Mouse (Mus musculus) CD4-positive, CD25-positive, alpha-beta regulatory T cell, adult 4 months (primary cell): ENCODE measurements around the gene Best1. TPM values are rescaled to one million over a fixed set of nuclear protein-coding genes. Genes with fewer than 3 reads are reported as not detected.

ENCODE experiments used
- ATAC-seq: one replicate; pipeline ENCODE4 v1.8.0; 2017
- polyA plus RNA-seq, 2 experiments: library from polyadenylated mRNA; unstranded; fragments of 100-300 nt; shearing (Covaris generic); gene quantifications; one replicate each; pipeline ENCODE4 v1.2.1; 2017

Gene Best1
- polyA plus RNA-seq, 2 experiments from 2014 or later: 0.29 to 0.31 TPM

DNA sequence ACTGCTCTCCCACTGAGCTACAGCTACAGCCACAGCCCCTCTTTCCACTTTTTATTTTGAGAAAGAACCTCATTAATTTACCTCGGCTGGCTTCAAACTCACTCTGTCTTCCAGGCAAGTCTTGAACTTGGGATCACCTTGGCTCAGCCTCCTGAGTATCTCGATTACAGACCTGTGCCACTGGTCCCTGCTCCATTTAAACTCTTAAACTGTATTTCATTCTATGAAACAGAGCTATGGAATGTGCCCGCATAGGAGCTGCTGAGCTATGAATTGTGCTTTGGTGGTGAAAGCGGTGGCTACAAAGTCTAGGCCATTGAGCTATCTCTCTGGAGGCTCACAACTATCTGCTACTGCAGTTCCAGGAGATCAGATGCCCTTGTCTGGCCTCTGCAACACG is 43.5 kb downstream of the Best1 start:
- no peak for ATAC-seq

DNA sequence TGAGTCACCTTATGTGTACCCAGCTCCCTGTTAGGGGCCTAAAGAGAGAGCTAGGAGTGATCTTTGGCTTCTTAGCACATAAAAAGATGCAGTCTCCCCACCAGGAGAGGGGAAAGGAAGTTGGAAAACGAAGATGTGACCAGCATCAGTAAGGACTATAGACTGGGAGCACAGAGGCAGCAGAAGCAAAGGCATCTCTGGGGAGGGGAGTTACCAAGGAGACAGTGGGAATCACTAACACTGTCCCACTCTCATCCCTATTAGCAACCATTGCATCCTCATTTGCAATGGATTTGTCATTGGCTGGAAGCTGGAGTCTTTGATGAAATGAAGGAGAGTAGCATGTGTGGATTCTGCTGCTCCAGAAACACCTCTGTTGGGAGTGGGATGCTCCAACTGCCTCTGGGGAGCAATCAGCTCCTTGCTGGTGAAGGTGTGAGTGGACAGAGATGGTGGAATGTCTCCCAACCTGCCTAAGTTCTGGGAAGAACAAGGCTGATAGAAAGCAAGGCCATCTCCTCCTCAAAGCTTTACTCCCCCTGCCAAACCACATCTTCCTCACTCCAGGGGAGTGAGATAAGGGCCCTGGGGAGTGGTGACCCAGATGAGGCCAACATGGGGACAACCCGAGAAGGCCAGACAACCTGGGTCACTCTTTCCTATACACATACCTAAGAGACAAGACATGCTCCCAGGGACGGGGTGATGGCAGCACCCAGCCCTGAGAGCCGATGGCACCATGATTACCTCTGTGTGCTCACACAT is 44.6 kb downstream of the Best1 start:
- ATAC-seq: no peak

DNA sequence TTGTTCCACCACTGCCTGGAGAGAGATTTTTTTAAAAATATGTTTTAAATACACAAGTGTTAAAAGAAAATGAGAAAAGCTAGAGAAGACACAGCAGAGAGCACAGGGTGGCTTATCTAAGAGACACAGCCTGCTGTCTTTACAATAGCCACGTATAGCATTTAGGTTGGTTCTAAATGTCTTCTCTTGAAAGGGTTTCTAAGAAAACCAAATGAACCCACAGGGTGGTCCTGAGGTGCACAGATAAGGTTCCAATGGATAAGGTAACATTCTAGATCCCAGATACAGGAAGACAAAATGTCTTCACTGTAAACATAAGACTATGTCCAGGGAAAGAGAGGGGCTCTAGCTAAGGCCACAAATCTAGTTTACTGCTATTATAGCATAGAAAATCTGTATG is 46.0 kb downstream of the Best1 start:
- no peak for ATAC-seq

DNA sequence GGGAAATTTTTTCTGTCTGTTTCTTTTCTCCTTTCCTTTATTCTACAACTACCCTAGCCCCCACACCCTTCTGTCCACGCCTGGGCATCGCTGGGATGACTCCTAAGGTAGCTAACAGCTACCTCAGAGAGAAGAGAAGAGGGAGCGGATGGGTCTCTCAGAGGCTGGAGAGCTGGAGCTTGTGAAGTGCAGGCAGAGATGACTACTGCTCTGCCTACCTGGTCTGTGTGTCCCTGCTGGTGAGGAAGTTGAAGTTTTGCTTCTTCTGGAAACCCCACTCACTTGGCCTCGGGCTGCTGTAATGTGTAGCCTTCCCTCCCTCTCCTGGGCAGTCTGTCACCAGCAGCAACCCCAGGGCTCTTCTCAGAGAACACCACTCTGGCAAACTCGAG is 46.6 kb downstream of the Best1 start:
- ATAC-seq: no peak

DNA sequence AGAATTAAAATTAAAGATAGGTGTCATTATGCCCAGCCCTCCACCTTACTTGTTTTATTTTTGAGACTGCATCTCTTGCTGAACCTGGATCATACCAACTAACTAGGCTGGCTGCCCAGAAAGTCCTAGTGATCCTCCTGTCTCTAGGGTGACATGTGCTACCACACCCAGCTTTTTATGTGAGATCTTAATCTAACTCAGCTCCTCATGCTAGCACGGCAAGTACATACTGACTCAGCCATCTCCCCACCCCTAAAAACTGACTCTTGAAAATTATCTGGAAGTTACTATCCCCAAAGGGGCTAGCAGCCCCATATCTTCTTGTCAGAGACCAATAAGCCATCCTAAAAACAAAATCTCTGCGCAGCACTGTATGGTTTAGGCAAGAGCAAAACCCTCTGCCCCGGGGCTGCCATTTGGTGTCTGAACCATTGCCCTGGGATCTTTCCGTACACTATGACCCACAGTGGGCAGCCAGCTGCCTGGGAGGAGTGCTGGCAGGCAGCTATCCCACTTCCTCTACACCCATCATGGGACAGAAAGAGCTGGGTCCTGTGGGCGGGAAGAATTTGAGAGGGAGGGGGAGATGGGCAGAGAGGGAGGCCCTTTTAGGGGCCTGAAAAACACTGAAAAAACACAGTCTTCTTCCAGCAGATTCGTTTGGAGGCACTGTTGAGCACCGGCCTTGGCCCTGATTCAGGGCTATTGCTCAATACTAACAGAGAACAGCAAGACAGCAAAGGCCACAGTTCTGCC is 47.2 kb downstream of the Best1 start:
- ATAC-seq: no peak

DNA sequence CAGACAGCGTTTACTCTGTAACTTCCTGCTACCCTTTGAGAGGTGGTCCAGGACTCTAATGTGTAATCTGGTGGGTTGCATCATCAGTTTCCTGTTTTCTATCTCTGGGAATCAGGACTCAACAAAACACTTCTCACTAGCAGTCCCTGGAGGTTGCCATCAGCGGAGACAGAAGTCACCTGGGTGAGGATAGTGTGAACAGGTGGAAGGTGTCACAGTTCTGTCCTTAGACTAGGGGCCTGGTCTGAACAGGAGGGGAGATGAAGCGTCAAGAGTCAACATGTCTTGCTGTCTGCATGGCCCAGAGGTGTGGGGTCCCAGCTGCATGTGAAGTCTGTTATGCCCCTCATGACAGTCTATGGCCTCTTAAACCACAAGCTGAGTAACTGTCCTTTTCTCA is 48.5 kb downstream of the Best1 start:
- no peak for ATAC-seq

DNA sequence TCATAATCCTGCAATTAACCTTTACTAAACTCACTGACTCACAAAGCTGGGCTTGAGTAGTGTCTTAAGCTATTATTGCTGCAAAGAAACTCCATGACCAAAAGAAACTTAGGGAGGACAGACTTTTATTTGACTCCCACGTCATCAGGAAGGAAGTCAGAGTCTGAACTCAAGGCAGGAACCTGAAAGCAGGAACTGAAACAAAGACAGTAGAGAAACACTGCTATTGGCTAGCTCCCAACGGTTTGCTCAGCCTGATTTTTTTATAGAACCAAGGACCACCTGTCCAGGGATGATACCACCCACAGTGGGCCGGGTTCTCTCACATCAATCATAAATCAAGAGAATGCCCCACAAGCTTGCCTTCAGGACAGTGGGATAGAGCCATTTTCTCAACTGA is 49.0 kb downstream of the Best1 start:
- ATAC-seq: no peak

DNA sequence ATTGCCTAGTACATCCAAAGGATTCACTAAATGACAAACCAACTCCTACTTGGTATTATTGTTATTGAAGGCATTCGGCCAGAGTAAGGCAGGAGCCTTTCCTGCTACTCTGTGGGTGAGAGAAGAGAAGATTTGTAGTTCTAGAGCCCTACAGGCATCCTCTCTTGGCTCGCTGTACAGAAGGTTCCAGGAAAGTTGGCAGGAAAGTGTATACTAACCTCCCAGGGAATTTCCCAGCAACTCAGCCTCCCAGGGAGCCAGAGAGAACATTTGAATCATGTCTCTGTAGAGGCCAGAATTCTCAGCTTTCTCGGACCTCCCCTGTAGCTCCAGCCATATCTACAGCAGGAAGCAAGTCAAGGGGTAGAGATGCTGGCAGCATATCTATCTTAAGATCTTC is 54.4 kb downstream of the Best1 start:
- no peak for ATAC-seq

DNA sequence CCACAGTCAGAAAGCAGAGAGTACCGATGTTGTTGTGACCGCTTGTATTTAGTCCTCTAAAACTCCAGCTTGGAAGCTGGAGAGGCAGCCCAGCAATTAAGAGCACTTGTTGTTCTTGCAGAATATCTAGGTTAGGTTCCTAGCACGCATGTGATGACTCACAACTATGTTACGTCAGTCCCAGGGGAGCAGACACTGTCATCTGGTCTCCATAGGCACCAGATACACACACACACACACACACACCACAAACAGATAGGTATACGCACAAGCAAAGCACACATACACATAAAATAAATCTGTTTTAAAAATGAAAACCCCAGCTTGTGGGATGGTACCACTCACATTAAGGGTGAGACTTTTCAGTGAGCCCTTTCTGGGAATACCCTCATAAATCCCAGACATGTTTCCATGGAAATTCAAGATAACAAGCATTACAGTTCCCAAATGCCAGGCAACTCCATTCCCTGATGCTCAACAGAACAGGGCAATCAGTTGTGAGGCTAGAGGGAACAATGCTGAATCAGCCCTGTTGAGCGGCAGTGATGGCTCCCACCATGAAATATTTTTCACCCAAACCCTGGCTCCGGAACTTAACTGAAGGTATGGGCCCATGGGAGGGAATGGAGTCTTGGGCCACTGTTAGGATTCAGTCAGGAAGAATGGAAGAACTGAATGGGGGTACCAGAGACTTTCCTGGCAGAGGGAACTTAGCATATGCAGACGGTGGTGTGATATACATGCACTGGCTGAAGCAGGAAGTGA is 55.5 kb downstream of the Best1 start:
- no peak for ATAC-seq

DNA sequence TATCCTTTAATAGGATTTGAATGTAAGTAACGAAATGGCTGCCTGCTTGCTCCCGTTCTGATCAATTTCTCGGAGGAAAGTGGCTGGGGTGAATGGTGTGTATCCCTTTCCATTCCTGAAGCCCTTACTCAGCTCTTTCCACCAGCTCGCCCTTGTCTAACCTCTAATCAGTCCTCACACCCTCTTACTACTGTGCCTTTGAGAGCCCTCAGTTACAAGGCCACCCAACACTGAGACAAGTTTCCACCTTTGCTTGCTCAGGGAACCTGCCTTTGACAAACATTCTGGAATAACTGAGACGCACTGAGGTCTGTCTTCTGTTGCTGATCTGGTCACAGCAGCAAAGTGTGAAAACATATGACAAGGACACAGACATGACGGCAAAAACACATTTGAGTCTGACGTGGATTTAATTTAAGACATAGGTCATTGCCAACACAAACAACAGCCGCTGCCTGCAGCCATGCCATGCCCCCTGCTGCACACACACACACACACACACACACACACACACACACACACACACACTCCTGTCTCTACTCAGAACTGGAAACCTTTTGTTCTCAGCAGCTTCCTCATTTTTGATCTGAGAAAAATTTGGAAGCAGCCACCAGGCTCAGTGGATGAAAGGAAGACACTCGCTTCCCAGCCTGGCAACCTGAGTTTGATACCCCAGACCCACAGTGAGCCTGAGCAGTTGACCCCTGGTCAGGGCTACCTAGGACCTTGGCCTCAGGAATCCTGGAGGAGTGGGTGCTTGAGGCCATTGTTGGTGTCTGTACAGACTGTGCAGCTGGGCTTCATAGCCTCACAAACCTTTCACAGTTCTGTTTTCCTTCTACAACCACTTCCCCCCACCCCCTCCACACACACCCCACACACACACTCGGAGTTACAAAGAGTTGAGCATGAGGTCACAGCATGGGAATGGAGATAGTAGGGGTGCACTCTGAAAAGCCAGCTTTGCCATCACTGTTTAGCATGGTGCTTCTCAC is 58.6 kb downstream of the Best1 start:
- no peak for ATAC-seq

DNA sequence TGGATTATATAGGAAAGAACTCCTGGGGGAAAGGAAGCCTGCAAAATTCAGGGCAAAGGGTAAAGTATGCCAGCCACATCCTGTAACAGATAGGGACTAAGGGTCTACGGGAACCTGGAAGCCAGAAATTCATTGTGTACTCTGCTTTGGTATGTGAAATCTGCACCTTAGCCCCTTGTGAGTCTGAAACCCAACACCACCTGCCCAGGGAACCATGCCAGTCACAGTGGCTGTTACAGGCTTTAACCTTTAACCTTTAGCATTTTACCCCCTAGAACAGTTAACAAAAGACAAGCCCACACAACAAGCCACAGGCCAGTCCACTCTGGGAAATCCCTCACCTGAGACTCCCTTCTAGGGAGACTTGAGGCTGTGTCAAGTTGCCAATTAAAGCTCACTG is 59.6 kb downstream of the Best1 start:
- ATAC-seq: no peak

DNA sequence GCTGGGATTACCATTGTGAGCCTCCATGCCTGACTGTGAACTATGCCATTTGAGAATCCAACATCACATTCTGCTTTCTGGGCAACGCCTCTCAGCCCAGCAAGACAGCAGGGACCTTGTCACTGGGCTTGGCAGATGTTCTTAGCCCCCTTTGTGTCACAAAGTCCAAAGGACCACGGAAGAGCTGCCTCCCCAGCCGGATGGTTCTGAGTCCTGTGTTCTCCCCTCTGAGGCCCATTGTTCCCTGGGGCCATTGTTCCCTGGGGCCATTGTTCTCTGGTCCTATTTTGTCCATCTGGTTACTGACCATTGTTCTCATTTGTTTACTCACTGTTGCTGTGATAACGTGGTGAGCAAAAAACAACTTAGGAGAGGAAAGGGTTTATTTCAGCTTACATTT is 60.5 kb downstream of the Best1 start:
- no peak for ATAC-seq

DNA sequence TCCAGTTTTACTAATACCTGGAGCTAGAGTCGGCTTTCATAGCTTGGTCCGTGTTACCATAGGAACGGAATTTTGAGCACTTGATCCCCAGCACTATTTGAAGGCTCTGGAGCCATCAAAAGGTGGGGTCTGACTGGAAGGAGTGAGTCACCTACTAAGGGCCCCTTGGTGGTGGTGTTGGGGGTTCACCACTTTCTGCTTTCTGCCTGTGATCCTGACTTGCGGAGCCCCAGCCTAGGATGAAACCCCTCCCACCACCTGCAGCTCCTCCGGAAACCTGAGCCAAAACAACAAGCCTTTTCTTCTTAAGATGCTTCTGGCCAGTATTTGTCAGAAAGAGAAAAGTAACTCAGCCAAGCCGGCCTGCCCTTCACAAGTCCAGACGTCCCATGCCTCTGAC is 61.6 kb downstream of the Best1 start:
- ATAC-seq: no peak

DNA sequence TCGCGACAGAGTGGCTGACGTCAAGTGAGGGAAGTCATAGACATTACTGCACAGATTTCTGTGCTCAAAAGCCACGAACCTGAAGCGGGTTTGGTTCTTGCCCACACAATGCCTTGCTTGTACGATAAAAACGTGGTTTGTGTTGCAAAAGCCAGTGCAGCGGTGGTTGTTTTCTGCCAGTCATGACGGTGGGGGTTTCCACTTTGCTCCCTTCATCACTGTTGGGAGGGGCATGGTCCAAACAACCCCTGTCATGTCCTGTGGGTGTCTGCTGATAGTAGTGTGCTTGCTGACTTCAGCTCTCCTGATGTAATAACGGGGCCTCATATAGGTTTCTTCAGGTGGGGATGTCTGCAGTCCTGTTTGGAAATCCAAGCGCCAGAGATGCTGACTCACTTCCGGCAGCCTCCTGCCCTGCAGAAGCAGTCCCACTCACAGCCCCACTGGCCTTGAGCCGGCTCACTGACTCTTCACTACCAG is 62.6 kb downstream of the Best1 start:
- ATAC-seq: peak; percentile 91

DNA sequence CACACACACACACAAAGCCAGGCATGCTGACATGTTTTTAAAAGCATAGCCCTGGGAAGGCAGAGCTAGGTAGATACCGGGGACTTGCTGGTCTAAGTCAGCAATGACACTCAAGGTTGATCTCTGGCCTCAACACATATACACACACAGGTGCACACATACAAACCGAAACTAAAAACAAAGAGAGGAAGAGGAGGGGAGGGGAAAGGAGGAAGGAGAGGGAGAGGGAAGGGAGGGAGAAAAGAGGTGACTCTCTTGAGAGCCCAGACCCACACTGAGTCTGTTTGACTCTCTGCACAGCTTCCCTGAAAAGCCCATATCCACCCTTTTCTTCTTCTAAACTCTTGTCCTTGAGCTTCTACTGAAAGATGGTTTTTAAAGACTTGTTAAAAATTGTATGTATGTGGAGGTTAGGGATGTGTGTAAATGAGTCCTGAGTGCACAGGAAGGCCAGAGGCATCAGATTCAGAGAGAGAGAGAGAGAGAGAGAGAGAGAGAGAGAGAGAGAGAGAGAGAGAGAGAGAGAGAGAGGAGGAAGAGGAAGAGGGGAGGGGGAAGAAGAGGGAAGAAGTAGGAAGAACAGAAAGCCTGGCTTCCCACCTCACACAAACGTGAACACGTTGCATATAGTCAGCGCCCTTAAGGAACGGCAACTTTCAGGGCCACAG is 63.1 kb downstream of the Best1 start:
- peak; percentile 26 for ATAC-seq

DNA sequence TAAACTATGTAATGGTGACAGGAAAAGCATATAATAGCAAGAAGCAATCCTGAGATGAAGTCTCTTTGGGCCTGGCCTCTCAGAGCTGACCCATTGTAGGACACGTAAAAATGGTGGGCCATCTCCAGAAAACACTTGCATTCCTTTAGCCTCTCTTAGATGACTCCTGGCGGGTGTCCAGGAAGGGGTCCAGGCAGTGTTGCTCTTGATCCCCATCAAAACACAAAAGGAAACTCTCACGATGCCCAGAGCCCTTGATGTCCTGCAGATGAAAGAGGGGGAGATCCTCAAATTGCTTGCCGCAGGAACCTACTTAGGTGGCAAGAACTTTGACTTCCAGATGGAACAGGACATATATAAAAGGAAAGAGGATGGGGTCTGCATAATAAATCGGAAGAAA is 64.0 kb downstream of the Best1 start:
- no peak for ATAC-seq

DNA sequence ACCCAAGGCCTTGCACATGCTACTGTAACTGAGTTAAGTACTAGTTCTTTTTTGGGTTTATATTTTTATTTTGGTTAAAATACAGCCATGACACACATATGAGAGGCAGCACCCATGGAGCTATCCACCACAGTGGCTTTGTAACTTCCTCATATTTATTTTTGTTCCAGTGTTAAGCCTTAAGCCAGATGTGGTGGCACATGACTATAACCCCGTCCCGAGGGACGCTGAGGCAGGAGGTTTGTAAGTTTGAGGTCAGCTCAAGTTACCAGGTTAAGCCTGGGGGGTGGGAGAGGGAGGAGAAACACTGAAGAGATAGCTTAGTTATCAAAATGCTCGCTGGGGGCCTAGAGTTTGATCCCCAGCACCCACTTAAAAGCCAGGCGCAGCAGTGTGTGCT is 64.9 kb downstream of the Best1 start:
- ATAC-seq: no peak
